Mouse (Mus musculus) neural tube, embryonic 11.5 days (tissue): ENCODE measurements around the gene Prkg2. TPM values are rescaled to one million over a fixed set of nuclear protein-coding genes. Genes with fewer than 3 reads are reported as not detected.
A peak's percentile ranks its signal among the peaks of the same experiment; 100 is the strongest.

Experiments
- ATAC-seq: fragments of 200-750 bp; cut with Nextera tagmentation; 2 replicates; pipeline ENCODE4 v1.8.0; 2017; ENCODE audit warnings: moderate number of reproducible peaks, mild to moderate bottlenecking, moderate TSS enrichment, moderate library complexity; ENCODE audit not compliant: insufficient read depth, low FRiP score, low TSS enrichment
- DNase-seq: peaks from one replicate; pipeline ENCODE4 v3.0.0-alpha.2; 2015; ENCODE audit warnings: low spot score
- H3K27ac ChIP-seq: fragments of 300-500 bp; sonication (generic); 2 replicates; pipeline ENCODE4 v1.5.1; 2014; ENCODE audit warnings: low read depth, mild to moderate bottlenecking, low read length
- H3K27me3 ChIP-seq: fragments of 300-500 bp; sonication (generic); 2 replicates; pipeline ENCODE4 v1.6.1; 2014; ENCODE audit warnings: mild to moderate bottlenecking, low read length, mixed read lengths; ENCODE audit not compliant: control insufficient read depth, insufficient read depth
- H3K36me3 ChIP-seq: fragments of 300-500 bp; sonication (generic); 2 replicates; pipeline ENCODE4 v1.6.1; 2014; ENCODE audit warnings: mild to moderate bottlenecking, low read length, moderate library complexity, mixed read lengths; ENCODE audit not compliant: control insufficient read depth, insufficient read depth
- H3K4me1 ChIP-seq: fragments of 300-500 bp; sonication (generic); 2 replicates; pipeline ENCODE4 v1.6.1; 2014; ENCODE audit warnings: low read length, mixed read lengths; ENCODE audit not compliant: control insufficient read depth, insufficient read depth
- H3K4me2 ChIP-seq: fragments of 300-500 bp; sonication (generic); 2 replicates; pipeline ENCODE4 v1.6.1; 2014; ENCODE audit warnings: low read depth, mild to moderate bottlenecking, moderate library complexity
- H3K4me3 ChIP-seq: fragments of 300-500 bp; sonication (generic); 2 replicates; pipeline ENCODE4 v1.5.1; 2014; ENCODE audit warnings: low read depth, low read length
- H3K9ac ChIP-seq: fragments of 300-500 bp; sonication (generic); 2 replicates; pipeline ENCODE4 v1.6.1; 2014; ENCODE audit warnings: mild to moderate bottlenecking, low read length
- H3K9me3 ChIP-seq: fragments of 300-500 bp; sonication (generic); 2 replicates; pipeline ENCODE4 v1.6.1; 2016; ENCODE audit warnings: low read length; ENCODE audit not compliant: control insufficient read depth
- WGBS: fragments of 180-500 bp; shearing (Covaris S2); extraction: QIAGEN DNeasy Blood & Tissue Kit; methylation state at CpG from one replicate; pipeline ENCODE4 v1.1.7; 2014; 5-methylcytosine and 5-hydroxymethylcytosine counted together
- polyA plus RNA-seq: library from polyadenylated mRNA; unstranded; fragments of >200 nt; fragmentation: Nextera tagmentation; extraction: Ambion mirVana; gene quantifications from 2 replicates; pipeline ENCODE4 v1.2.1, GENCODE M21; 2014

The Prkg2 gene
- polyA plus RNA-seq, 1 experiment from 2014 or later = 1.8 TPM

DNA sequence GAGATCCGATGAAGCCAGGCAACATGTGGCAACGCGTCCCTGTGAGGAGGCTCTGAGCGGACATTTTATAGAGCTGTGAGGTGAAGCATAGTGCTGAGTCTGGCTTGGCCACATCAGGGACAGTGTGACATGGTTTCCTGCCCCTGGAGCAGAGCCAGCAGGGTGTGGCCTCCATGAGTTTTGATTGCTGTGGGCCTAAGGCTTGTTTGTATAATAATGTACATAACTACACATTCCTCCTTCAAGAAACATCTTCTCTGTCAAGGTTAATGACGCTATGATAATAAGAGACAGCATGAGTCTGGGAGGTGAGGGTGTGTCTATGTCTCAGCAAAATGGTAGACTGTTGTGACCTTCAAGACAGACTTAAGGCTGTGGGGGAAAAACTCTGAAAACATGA, 118.4 kb downstream of the Prkg2 start:
- Histone ChIP-seq H3K27me3 (no peaks in the 10 kb centered on the region), H3K27ac (no peak overlapping the region), H3K4me1 (no peaks in the 10 kb centered on the region), H3K9me3 (no peaks in the 10 kb centered on the region), H3K9ac (no peak overlapping the region), H3K4me3 (no peak overlapping the region), H3K36me3 (no peaks in the 10 kb centered on the region), H3K4me2 (no peak overlapping the region)
- WGBS = 94% methylated on average over 5 of the region's 5 CpGs
- DNase-seq (no peak), ATAC-seq (no peak)

DNA sequence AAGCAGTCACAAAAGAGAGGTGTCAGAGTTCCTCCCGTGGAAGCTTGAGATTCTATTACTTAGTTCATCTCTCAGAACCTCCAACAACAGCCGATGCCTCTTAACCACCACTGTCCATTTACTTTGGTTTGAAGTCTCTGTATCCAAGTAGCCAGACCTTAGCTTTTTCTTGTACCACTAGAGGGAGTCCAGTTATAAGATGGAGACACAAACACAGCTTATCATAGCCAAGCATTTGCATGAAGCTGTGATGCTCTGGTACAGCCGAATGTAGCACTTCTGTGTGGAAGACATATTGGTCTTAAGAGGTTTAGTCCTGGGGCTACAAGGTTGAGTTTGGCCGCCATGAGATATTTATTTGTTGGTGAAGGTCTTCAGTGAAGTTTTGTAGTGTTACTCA, 134.8 kb downstream of the Prkg2 start:
- Histone ChIP-seq H3K36me3 (no peaks in the 10 kb centered on the region), H3K4me2 (no peak overlapping the region), H3K9me3 (no peaks in the 10 kb centered on the region), H3K27me3 (no peaks in the 10 kb centered on the region), H3K27ac (no peak overlapping the region), H3K4me3 (no peak overlapping the region), H3K9ac (no peak overlapping the region), H3K4me1 (no peaks in the 10 kb centered on the region)
- ATAC-seq = no peak
- DNase-seq = peak; percentile 14
- 74% methylated on average over 4 of the region's 4 CpGs for WGBS

DNA sequence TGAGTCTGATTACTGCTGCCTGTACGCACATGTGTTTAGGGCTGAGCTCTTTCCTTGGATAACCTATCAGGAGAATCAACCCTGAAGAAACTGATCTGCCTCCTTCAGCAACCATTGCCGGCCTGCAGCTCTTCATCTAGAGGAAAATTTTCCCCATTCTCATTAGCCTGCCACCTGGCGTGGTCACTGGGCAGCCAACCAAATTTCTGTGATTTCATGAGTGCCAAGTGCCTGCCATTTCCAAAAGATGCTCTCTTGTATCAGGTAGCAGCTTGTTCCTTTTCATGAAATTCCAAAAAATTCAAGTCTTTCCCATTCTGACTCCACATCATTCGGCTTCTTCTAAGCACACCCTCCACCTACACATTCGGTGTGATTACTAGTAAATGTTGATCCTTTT, 136.2 kb downstream of the Prkg2 start:
- Histone ChIP-seq H3K27ac (no peak overlapping the region), H3K9me3 (no peaks in the 10 kb centered on the region), H3K4me1 (no peaks in the 10 kb centered on the region), H3K4me3 (no peak overlapping the region), H3K4me2 (no peak overlapping the region), H3K36me3 (no peaks in the 10 kb centered on the region), H3K27me3 (no peaks in the 10 kb centered on the region), H3K9ac (no peak overlapping the region)
- DNase-seq (no peak), ATAC-seq (no peak)
- 84% methylated on average over 5 of the region's 5 CpGs for WGBS

DNA sequence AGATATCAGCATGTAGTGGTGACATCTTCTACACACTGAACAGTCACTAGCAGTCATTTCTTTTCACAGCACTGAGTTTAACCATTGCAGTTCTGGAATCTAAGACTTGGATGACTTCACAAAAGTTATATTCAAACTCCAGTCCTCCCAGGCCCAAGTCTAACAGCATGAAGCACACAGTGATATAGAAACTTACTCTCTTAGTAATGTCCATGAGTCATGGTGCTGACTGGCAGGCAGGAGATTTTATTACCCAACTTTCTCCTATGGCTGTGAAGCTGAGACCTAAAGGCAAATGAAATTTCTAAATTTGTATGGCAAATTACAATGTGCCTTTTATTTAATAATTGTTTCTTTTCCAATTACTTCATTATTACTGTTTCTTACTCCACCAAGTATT, 139.2 kb downstream of the Prkg2 start:
- no peak overlapping the region for H3K4me3 ChIP-seq
- H3K27ac ChIP-seq = no peak overlapping the region
- H3K4me1 ChIP-seq = no peaks in the 10 kb centered on the region
- DNase-seq (no peak), ATAC-seq (no peak)
- H3K9ac ChIP-seq = no peak overlapping the region
- H3K9me3 ChIP-seq = no peaks in the 10 kb centered on the region
- no peaks in the 10 kb centered on the region for H3K27me3 ChIP-seq
- no peaks in the 10 kb centered on the region for H3K36me3 ChIP-seq
- H3K4me2 ChIP-seq = no peak overlapping the region

DNA sequence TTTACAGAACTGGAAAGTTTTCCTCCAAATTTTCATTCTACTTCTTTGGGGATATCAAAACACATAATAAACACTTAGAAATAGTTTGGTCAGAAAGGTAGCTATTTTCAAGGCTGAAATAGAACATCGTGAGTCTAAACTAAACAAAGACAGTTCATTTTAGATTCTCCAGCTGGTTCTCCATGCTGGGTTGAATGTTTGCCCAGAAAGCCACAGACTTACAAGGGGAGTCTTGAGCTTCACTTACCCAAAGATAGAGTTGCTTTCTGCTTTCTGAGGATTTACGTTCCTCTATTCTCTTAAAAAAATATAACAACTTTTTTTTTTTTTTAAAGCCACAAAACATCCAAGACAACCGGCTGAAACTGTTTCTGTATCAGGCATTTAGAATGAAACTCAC, 142.9 kb downstream of the Prkg2 start:
- no peak overlapping the region for H3K4me2 ChIP-seq
- H3K9me3 ChIP-seq = no peaks in the 10 kb centered on the region
- 81% methylated on average over 3 of the region's 3 CpGs for WGBS
- H3K36me3 ChIP-seq = no peaks in the 10 kb centered on the region
- no peaks in the 10 kb centered on the region for H3K27me3 ChIP-seq
- H3K9ac ChIP-seq = no peak overlapping the region
- H3K4me3 ChIP-seq = no peak overlapping the region
- ATAC-seq (no peak), DNase-seq (no peak)
- H3K27ac ChIP-seq = no peak overlapping the region
- H3K4me1 ChIP-seq = no peaks in the 10 kb centered on the region

DNA sequence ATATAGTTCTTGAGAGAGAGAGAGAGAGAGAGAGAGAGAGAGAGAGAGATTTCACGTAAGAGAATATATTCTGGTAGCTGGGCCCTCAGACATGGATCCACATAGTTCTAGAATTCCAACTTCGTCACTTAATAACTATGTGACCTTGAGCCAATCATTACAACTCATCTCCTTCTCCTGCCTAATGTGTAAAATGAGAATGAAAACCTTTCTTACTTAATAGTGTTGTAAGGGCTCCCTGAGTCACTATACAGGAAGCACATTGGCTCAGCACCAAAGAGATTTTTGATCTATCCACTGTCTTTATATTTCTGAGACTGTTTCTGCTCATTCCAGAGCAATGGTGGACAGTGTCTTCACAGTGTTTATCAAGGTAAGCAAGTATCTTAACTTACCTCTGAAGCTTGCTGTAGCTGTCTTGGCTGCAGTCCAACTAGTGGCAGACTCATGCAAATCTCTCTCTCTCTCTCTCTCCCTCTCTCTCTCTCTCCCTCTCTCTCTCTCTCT, 146.6 kb downstream of the Prkg2 start:
- DNase-seq = no peak
- no peaks in the 10 kb centered on the region for H3K4me1 ChIP-seq
- ATAC-seq = no peak
- no peak overlapping the region for H3K4me2 ChIP-seq
- H3K4me3 ChIP-seq = no peak overlapping the region
- no peaks in the 10 kb centered on the region for H3K9me3 ChIP-seq
- H3K36me3 ChIP-seq = no peaks in the 10 kb centered on the region
- no peak overlapping the region for H3K27ac ChIP-seq
- H3K9ac ChIP-seq = no peak overlapping the region
- WGBS = 87% methylated on average over 2 of the region's 2 CpGs
- no peaks in the 10 kb centered on the region for H3K27me3 ChIP-seq

DNA sequence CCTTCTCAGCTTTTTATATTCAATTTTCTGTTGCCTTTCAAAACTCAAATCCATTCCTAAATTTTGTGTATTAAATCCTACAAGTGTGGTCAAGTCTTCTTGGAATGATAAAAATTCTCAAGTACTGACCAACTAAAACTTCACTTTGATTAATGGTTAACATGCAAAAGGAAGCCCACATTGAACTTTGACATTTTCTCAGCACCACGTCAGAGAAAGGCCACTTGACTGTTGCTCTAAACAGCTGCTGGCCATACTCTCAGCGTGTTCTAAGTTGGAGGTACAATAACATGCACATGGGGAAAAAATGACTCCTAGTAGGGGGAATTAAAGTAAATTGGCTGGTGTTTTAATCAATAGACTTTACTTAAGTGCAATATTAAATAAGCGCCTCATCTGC, 155.1 kb downstream of the Prkg2 start:
- no peak for ATAC-seq
- H3K27me3 ChIP-seq = no peaks in the 10 kb centered on the region
- DNase-seq = no peak

More for the DNA sequence above, 155.1 kb downstream of the Prkg2 start:
- Histone ChIP-seq H3K9ac (no peak overlapping the region), H3K4me3 (no peak overlapping the region), H3K27ac (no peak overlapping the region), H3K36me3 (no peaks in the 10 kb centered on the region), H3K4me2 (no peak overlapping the region), H3K9me3 (no peaks in the 10 kb centered on the region), H3K4me1 (no peaks in the 10 kb centered on the region)
- WGBS = 67% methylated on average over 3 of the region's 3 CpGs

Other genes with a start within 250 kb of the Prkg2 start
- gene Bmp3, start 182.9 kb downstream of the Prkg2 start, polyA plus RNA-seq = 0.68 and 0.82 TPM in 2 replicates